Mouse (Mus musculus) right cerebral cortex, adult 18-20 months (tissue): ENCODE data around the gene Rpl41.
A peak's percentile ranks its signal among the peaks of the same experiment; 100 is the strongest.
"Not testable (repeated sequence)": the region's sequence is repeated elsewhere in the genome, so short reads cannot be mapped to it uniquely, and the experiment has no call there.

Source experiments
- DNase-seq: peaks from one replicate; pipeline ENCODE4 v3.0.0; 2022; ENCODE audit warnings: mixed read lengths

Rpl41 gene

GRCm38 (mm10) chr10:128524111-128524731 lies 24.9 kb downstream of the Rpl41 start:
- DNase-seq = no peak

GRCm38 (mm10) chr10:128522351-128522750 lies 26.8 kb downstream of the Rpl41 start:
- no peak for DNase-seq

- DNase-seq = no peak
Observed at GRCm38 (mm10) chr10:128520591-128520990, 28.5 kb downstream of the Rpl41 start.

- peak; percentile 43 for DNase-seq
Observed at GRCm38 (mm10) chr10:128518833-128519232, 30.3 kb downstream of the Rpl41 start.

- DNase-seq = no peak
Observed at GRCm38 (mm10) chr10:128516677-128517076, 32.4 kb downstream of the Rpl41 start.

- DNase-seq = no peak
Observed at GRCm38 (mm10) chr10:128516029-128516428, 33.1 kb downstream of the Rpl41 start.

- DNase-seq = no peak
Observed at GRCm38 (mm10) chr10:128515044-128515443, 34.1 kb downstream of the Rpl41 start.

GRCm38 (mm10) chr10:128511761-128512160 lies 37.3 kb downstream of the Rpl41 start:
- no peak for DNase-seq

- DNase-seq = no peak
Observed at GRCm38 (mm10) chr10:128511189-128511588, 37.9 kb downstream of the Rpl41 start.

- no peak for DNase-seq
Observed at GRCm38 (mm10) chr10:128510301-128510700, 38.8 kb downstream of the Rpl41 start.

GRCm38 (mm10) chr10:128509831-128510230 lies 39.3 kb downstream of the Rpl41 start:
- DNase-seq = no peak

- DNase-seq = no peak
Observed at GRCm38 (mm10) chr10:128509203-128509602, 39.9 kb downstream of the Rpl41 start.

GRCm38 (mm10) chr10:128508260-128508659 lies 40.8 kb downstream of the Rpl41 start:
- no peak for DNase-seq

GRCm38 (mm10) chr10:128505974-128506373 lies 43.1 kb downstream of the Rpl41 start:
- no peak for DNase-seq

GRCm38 (mm10) chr10:128505371-128505667 lies 43.8 kb downstream of the Rpl41 start:
- not testable (repeated sequence) for DNase-seq

GRCm38 (mm10) chr10:128504641-128505370 lies 44.3 kb downstream of the Rpl41 start:
- no peak for DNase-seq

- no peak for DNase-seq
Observed at GRCm38 (mm10) chr10:128504012-128504411, 45.1 kb downstream of the Rpl41 start.

- no peak for DNase-seq
Observed at GRCm38 (mm10) chr10:128503532-128503931, 45.6 kb downstream of the Rpl41 start.

- no peak for DNase-seq
Observed at GRCm38 (mm10) chr10:128502341-128502740, 46.8 kb downstream of the Rpl41 start.

GRCm38 (mm10) chr10:128499116-128499671 lies 49.9 kb downstream of the Rpl41 start:
- peak; percentile 58 for DNase-seq

GRCm38 (mm10) chr10:128498590-128498989 lies 50.5 kb downstream of the Rpl41 start, which contains the start of gene Myl6b:
Myl6b (minus strand) TSS chr10:128498685.
- peak; percentile 97 for DNase-seq
